Mouse (Mus musculus) neural tube, embryonic 12.5 days (tissue): ENCODE data around the gene Bche. TPM values are rescaled to one million over a fixed set of nuclear protein-coding genes. Genes with fewer than 3 reads are reported as not detected.

Source experiments
- ATAC-seq: fragments of 200-750 bp; cut with Nextera tagmentation; 2 replicates; pipeline ENCODE4 v1.8.0; 2017; ENCODE audit warnings: low read depth, mild to moderate bottlenecking, moderate TSS enrichment, moderate library complexity; ENCODE audit not compliant: low FRiP score
- H3K27ac ChIP-seq: fragments of 300-500 bp; sonication (generic); 2 replicates; pipeline ENCODE4 v1.5.1; 2016
- H3K27me3 ChIP-seq: fragments of 300-500 bp; sonication (generic); replicated peaks from 2 replicates; pipeline ENCODE4 v1.6.1; 2016; ENCODE audit warnings: mild to moderate bottlenecking
- H3K36me3 ChIP-seq: fragments of 300-500 bp; sonication (generic); 2 replicates; pipeline ENCODE4 v1.6.1; 2016; ENCODE audit warnings: mild to moderate bottlenecking
- H3K4me1 ChIP-seq: fragments of 300-500 bp; sonication (generic); 2 replicates; pipeline ENCODE4 v1.6.1; 2016
- H3K4me2 ChIP-seq: fragments of 300-500 bp; sonication (generic); replicated peaks from 2 replicates; pipeline ENCODE4 v1.6.1; 2016; ENCODE audit warnings: mild to moderate bottlenecking
- H3K4me3 ChIP-seq: fragments of 300-500 bp; sonication (generic); 2 replicates; pipeline ENCODE4 v1.5.1; 2016
- H3K9ac ChIP-seq: fragments of 300-500 bp; sonication (generic); 2 replicates; pipeline ENCODE4 v1.6.1; 2016; ENCODE audit warnings: mild to moderate bottlenecking
- H3K9me3 ChIP-seq: fragments of 300-500 bp; sonication (generic); 2 replicates; pipeline ENCODE4 v1.6.1; 2016; ENCODE audit warnings: mild to moderate bottlenecking
- WGBS: fragments of 180-500 bp; shearing (Covaris S2); methylation state at CpG from one replicate; pipeline ENCODE4 v1.1.7; 2016; 5-methylcytosine and 5-hydroxymethylcytosine counted together
- polyA plus RNA-seq: library from polyadenylated mRNA; unstranded; fragments of >200 nt; fragmentation: Nextera tagmentation; extraction: Ambion mirVana; gene quantifications from 2 replicates; pipeline ENCODE4 v1.2.1, GENCODE M21; 2016

Gene Bche
- polyA plus RNA-seq, 1 experiment from 2014 or later = 6.1 TPM

- no peak overlapping the region for H3K9ac ChIP-seq
- WGBS = 81% methylated on average over 5 of the region's 5 CpGs
- no peaks in the 10 kb centered on the region for H3K27me3 ChIP-seq
- no peaks in the 10 kb centered on the region for H3K36me3 ChIP-seq
- H3K4me2 ChIP-seq = no peak overlapping the region
- H3K4me3 ChIP-seq = no peak overlapping the region
- no peaks in the 10 kb centered on the region for H3K9me3 ChIP-seq
- no peak for ATAC-seq
- no peak overlapping the region for H3K27ac ChIP-seq
- H3K4me1 ChIP-seq = no peaks in the 10 kb centered on the region
Measured at GRCm38 (mm10) chr3:73668172-73668571, 40.0 kb downstream of the Bche start.

- no peak overlapping the region for H3K27ac ChIP-seq
- H3K4me2 ChIP-seq = no peak overlapping the region
- ATAC-seq = no peak
- H3K9ac ChIP-seq = no peak overlapping the region
- H3K4me3 ChIP-seq = no peak overlapping the region
- H3K36me3 ChIP-seq = no peaks in the 10 kb centered on the region
- H3K27me3 ChIP-seq = no peaks in the 10 kb centered on the region
- no peaks in the 10 kb centered on the region for H3K4me1 ChIP-seq
- no peaks in the 10 kb centered on the region for H3K9me3 ChIP-seq
- WGBS = 93% methylated on average over 3 of the region's 3 CpGs
Measured at GRCm38 (mm10) chr3:73667245-73668131, 40.7 kb downstream of the Bche start.

- no peaks in the 10 kb centered on the region for H3K9me3 ChIP-seq
- ATAC-seq = no peak
- no peaks in the 10 kb centered on the region for H3K36me3 ChIP-seq
- no peak overlapping the region for H3K9ac ChIP-seq
- no peak overlapping the region for H3K27ac ChIP-seq
- H3K4me2 ChIP-seq = no peak overlapping the region
- H3K27me3 ChIP-seq = no peaks in the 10 kb centered on the region
- H3K4me1 ChIP-seq = no peaks in the 10 kb centered on the region
- H3K4me3 ChIP-seq = no peak overlapping the region
Measured at GRCm38 (mm10) chr3:73650281-73650680, 57.9 kb downstream of the Bche start.

- no peak overlapping the region for H3K9ac ChIP-seq
- no peaks in the 10 kb centered on the region for H3K27me3 ChIP-seq
- H3K4me3 ChIP-seq = no peak overlapping the region
- no peaks in the 10 kb centered on the region for H3K36me3 ChIP-seq
- ATAC-seq = no peak
- no peaks in the 10 kb centered on the region for H3K4me1 ChIP-seq
- WGBS = 82% methylated on average over 2 of the region's 2 CpGs
- no peak overlapping the region for H3K4me2 ChIP-seq
- H3K27ac ChIP-seq = no peak overlapping the region
- no peaks in the 10 kb centered on the region for H3K9me3 ChIP-seq
Measured at GRCm38 (mm10) chr3:73647064-73647463, 61.2 kb downstream of the Bche start.

GRCm38 (mm10) chr3:73611421-73611820, 96.8 kb downstream of the Bche start:
- ATAC-seq = no peak
- H3K4me1 ChIP-seq = no peaks in the 10 kb centered on the region
- no peaks in the 10 kb centered on the region for H3K36me3 ChIP-seq
- WGBS = 89% methylated on average over 2 of the region's 2 CpGs
- no peaks in the 10 kb centered on the region for H3K9me3 ChIP-seq
- H3K9ac ChIP-seq = no peak overlapping the region
- H3K4me3 ChIP-seq = no peak overlapping the region
- H3K27me3 ChIP-seq = no peaks in the 10 kb centered on the region
- no peak overlapping the region for H3K4me2 ChIP-seq
- H3K27ac ChIP-seq = no peak overlapping the region

GRCm38 (mm10) chr3:73591757-73592533, 116.3 kb downstream of the Bche start:
- H3K36me3 ChIP-seq = no peaks in the 10 kb centered on the region
- ATAC-seq = peak; percentile 76
- no peaks in the 10 kb centered on the region for H3K27me3 ChIP-seq

More at GRCm38 (mm10) chr3:73591757-73592533, 116.3 kb downstream of the Bche start:
- Histone ChIP-seq H3K9me3 (no peaks in the 10 kb centered on the region), H3K4me1 (no peaks in the 10 kb centered on the region), H3K9ac (no peak overlapping the region), H3K4me3 (no peak overlapping the region), H3K27ac (no peak overlapping the region), H3K4me2 (no peak overlapping the region)
- WGBS = 89% methylated on average over 5 of the region's 5 CpGs
